Mouse (Mus musculus): Measurements from ENCODE around the gene Pdhx.

Gene Pdhx

DNA sequence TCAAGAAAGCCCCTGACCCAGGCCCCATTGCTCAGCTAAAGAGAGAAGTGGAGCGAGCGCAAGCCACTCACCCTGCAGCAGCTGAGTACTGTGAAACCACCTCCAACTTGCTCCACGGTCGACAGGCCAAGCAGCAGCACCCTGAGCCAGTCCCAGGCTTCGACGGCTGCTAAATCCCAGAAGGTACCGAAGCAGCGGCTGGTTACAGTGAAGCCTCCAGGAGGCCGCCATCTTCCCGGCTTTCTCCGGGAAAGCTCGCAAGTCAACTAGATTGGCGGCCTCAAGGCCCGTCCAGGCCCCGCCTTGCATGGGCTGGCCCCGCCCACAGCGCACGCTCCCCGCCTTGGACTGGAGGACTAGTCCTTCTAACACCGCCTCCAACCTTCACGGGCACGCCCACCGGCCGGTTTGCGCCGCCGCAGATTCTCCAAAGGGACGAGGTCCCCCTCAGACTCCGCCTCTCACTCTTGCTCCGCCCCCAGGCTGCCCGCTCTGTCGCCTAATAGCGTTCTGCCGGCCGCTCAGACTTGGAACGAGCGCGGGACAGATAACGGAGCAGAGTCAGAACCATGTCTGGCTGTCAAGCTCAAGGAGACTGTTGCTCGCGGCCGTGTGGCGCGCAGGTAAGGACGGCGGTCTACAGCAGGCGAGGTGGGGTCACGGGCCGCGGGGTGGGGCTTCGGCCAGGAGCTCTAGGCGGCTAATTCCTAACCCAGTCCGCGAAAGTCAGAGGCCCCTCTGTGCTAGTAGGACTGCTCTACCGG is at the start of gene Pdhx, which contains the start of gene Apip:
Gene Pdhx (minus strand): TSS at position 295 of the 764 bp plus-strand sequence.
Gene Apip (plus strand): TSS at position 457 of the 764 bp plus-strand sequence.
- DNase-seq, result peak; percentile 100

DNA sequence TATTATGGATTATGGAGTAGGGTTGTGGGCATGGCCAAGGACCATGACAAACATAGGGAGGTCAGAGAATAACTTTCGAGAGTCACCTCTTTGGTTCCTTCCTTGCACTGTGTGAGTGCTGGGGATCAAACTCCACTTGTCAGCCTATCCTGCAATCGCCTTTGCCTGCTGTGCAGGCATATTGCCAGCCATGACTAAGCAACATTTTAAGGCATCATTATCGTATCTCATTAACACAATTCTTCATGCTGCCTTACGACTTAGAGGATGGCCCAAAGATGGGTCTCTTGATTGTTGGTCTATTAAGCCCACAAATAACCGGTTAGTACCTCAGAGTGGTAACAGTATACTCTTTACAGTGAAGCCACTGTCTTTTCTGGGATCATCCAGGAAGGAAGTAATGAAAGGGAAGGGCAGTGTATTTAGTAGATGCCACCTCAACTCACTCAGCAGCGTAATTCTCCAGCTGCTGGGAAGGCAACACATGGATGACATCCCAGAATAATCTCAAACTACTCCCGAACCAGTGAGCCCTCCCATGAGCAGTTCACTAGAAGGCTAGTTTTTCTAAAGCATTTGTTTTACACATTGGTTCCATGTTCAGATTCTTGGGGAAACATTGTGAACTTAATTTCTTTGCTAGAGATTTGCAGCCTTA is 46.0 kb upstream of the Pdhx start:
- DNase-seq, result peak; percentile 17

DNA sequence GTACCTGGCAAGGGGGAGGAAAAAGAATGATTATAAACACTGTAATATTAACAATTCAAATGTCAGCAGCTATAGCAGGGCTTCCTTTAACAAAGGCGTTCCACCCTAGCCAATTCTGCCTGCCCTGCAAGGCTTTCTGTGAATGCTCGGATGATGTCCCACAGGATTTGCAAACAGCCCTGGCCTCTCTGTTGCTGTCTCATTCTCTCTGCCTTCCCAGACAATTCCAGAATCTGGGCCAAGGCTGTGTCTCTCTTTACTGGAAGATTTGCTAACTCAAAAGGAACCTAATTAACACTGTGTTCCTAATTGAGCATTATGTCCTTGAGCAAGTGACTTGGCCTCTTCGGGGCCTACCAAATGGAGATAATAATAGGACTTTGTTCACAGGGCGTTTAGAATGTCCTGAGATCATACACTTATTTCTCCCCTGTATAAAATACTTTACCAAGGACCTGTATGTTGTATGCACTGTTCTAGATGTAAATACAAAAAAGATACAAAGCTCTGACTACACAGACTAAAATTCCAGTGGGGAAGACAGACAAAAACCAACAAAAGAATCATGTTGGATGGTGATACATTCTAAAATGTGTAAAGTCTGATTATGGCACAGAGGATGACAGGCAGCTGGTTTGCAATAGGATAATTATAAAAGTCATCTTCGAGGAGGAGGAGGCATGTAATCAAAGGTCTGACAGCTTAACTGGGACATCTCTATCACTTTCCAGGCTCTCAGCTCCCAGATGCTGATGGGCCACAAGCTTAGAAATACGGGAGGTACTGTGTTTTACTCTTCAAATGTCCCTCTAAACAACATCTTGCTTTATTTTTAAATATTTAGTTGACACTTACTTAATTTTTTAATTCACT is 45.2 kb upstream of the Pdhx start:
- DNase-seq, result peak; percentile 6

DNA sequence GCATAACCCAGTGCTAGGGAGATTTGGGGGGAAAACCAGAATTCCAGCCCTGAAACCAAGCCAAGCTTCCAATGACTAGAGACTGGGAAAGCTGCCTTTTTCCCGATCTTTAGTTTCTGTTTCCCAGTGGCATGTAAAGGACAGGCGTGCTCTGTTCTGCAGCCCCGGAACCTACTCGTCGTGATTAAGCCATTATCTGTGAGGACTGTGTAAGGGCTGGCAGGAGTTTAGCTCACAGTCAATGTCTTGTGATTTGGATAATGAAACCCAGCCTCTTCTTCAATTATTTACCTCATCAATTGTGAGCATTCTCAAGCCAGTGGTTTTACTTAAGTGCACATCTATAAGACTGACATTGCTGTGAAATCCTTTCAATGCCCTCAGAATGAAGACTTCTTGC is 43.9 kb upstream of the Pdhx start:
- DNase-seq, result no peak

DNA sequence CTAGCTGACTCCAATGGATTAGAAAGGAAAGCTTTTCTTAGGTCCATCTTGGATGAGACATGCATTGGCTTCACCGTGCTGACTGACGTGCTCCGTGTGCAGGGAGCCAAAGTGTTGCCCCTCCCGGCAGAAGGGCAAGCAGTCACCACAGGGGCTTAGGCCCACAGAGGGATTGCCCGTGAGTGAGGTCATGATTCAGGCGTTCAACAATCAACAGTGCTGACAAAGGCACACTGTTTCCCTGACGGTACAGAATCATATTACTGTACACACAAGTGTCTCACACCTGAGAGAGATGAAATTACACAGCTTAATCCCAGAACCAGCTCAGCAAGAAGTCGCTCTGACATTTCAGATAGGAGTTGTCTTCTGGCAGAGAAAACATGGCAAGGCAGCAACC is 38.4 kb upstream of the Pdhx start:
- no peak for DNase-seq

- no peak for DNase-seq
Measured at GRCm38 (mm10) chr2:103106172-103106571, 32.9 kb upstream of the Pdhx start.

- DNase-seq, result no peak
Measured at GRCm38 (mm10) chr2:103102595-103102994, 29.3 kb upstream of the Pdhx start.

DNA sequence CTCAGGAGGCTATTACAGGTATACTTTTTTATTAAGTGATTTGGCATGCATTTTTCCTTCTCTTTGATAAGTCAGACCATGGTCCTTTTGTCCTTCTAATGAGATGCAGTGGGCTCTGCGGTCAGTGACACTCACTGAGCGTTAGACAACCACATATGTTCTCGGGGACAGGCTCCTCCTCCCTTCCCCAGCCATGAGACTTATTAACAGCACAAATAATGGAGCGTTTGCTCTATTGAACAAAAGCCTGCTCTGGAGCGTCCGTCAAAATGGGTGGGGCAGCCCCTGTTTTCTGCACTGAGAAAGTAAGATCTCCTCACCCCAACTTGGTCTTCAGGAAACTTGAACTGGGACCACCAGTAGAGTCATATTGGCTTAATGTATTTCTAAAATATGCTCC is 16.2 kb upstream of the Pdhx start:
- no peak for DNase-seq

DNA sequence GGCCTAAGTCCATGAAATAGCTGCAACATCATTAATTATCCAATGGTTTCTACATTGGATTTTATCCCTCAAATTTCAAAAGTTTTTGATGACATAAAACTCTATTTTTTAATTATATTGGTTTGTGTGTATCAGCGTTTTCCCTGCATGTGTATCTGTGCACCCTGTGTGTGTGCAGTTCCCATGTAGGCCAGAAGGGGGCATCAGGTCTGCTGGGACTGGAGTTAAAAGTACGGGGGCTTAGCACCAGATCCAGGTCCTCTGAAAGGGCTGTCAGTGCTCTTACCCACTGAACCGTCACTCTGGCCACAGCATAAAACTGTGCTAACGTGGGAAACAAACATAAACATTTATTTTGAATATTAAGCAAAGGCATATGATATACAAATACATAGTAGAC is 14.8 kb upstream of the Pdhx start:
- no peak for DNase-seq

DNA sequence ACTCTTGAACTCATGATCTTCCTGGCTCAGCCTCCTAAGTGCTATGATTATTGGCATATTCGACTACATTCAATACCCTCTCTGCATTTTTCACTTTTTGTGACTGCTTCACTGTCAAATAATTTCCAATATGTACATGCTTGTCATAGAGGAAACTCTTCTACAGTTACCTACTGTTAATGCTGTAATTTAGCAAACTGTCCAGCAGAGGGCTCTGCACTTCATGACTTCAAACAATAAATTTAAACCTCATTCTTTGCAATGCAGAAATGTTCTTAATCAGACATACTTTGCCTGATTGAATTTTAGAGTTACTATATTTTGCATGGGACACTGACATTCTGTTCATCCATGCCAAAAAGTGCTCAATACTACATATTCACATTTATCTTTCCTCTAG is 13.1 kb upstream of the Pdhx start:
- DNase-seq, result peak; percentile 47

- no peak for DNase-seq
Measured at GRCm38 (mm10) chr2:103085633-103086032, 12.3 kb upstream of the Pdhx start.

DNA sequence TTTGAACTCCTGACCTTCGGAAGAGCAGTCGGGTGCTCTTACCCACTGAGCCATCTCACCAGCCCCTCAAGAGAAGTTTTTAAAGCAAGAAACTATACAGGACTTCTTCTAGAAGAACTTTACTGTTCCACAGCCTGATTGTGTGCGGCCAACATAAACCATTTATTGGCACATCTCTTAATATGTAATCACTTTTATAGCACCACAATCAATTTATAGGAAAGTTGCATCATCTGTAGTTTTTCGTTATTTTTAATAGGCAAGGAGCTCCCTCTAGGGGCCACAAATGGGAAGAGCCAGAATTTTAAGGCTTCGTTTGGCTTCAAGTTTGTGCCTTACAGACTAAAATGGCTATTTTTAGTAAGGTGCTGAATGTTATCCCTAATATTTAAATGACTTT is 11.1 kb upstream of the Pdhx start:
- peak; percentile 17 for DNase-seq

- no peak for DNase-seq
Measured at GRCm38 (mm10) chr2:103082853-103083252, 9.5 kb upstream of the Pdhx start.

DNA sequence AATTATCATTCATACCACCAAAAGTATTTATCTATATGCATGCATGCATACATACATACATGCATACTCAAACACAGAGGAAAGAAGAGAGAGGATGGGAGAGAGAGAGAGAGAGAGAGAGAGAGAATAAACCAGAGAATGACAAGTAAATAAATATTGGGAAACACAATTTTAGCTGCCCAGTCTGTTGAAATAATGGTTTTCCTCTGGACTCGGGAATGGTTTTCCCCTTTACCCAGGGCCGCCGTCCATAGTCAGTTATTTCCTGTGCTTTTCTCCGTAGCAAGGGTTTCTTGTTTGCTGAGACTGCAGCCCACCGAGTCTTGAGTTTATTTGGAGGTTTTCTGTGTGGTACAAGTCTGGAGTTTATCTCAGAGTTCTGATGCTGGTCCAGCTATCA is 8.4 kb upstream of the Pdhx start:
- no peak for DNase-seq

GRCm38 (mm10) chr2:103081117-103081516 is 7.8 kb upstream of the Pdhx start:
- DNase-seq, result no peak

GRCm38 (mm10) chr2:103070586-103070985 is 2.7 kb downstream of the Pdhx start:
- no peak for DNase-seq

DNA sequence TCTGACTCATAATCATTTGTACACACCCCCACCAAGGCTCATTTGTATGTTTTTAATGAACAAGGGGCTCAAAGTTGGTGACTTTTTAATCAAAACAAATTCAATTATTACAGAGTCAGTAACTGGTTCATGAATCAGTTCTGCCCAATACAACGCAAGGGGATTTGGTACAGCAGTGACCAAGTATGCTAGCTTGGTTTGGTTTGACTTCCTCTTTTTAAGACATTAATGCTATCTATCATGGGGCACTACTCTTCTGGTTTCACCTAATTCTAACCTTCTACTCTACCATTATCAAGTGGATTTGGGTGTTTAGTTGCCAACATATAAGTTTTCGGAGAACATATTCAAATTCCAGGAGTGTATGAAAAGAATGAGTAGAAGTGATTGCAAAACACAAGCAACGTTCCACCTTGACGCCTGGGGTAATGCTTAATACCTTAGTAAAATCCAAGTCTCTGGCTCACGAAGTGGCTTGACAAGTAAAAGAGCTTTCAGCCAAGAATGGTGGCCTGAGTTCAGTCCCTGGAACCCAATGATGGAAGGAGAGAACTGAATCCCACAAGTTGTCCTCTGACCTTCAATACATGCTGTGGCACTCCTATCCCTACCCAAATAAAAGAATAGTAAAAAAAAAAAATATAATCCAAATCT is 3.4 kb downstream of the Pdhx start:
- no peak for DNase-seq

DNA sequence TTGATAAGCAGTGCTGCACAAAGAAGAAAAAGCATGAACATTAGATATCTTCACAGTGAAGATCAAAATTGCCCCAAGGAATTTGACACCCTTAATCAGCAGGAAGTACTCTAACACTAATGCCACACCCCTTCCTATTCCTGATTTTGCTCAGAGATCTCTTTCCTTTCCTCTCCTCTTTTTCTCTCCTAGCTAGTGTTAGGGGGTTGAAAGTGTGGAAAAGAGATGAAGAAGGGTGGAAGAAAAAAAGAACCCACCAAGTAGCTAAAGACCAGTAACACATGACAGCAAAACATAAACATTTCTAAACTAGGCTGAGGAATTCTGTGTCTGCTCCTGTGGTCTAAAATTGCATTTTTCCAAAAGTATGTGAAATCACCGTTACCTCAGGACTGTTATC is 4.7 kb downstream of the Pdhx start:
- DNase-seq, result no peak

DNA sequence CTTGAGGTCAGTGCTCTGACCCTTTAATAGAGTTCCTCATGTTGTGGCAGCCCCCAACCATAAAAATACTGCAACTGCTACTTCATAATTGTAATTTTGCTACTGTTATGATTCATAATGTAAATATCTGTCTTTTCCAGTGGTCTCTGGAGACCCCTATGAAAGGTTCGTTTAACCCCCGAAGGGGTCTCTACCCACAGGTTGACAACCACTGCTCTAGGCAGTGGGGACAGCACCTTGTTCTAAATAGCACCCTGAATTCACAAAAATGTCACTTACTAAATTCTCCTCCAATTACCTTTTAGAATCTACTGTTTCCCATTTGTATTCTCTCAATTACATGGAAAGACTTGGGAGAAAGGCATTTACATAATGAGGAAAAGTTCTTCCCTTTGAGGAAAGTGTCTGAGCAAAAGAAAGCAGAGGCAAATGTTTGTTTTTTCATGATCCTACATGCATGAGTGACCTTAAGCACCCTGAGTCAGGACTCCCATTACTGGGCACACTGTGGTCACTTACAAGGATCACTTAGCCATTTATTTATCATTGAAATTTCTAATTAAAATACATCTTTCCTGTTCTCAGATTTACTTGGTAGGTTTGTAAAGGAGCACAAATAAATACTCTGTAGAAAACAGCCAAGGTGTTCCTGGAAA is 5.6 kb downstream of the Pdhx start:
- no peak for DNase-seq

DNA sequence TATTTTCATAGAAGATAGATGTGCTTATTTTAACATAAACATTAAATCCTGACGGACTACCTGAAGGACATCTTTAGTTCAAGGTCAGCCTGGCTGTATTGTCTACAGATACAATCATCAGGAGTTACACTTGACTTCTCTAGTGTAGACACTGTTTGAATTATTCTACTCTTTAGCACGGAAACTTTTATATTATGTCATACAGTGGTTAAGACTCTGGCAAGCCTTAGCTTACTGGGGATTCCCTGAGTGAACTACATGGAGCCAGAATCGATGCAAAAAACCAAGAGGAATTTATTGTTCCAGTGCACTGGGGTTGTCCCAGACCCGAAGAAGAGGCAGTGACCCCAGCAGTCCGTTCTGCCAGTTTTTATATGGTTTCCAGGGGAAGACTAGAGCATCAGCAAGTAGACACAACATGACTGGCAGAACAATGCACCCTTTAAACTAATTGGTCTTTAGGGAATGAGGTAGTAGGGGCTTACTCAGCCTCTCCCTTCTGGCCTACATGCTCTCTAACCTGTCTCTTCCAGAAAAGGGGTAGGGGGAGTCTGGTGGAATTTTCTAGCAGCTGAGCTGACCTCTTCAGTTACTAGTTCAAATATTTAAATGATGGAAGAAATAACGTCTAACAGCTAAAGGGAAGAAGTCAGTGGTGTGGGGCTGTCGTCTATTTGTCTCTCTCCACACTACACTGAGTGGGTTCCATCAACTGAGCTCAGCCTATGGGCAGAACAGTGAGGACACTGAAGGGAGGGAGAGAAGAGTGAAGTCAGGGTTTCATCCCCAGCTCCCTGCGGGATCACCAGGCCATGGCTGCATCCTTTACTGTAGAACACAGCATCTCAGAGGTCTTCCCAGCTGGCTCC is 6.4 kb downstream of the Pdhx start:
- no peak for DNase-seq

DNA sequence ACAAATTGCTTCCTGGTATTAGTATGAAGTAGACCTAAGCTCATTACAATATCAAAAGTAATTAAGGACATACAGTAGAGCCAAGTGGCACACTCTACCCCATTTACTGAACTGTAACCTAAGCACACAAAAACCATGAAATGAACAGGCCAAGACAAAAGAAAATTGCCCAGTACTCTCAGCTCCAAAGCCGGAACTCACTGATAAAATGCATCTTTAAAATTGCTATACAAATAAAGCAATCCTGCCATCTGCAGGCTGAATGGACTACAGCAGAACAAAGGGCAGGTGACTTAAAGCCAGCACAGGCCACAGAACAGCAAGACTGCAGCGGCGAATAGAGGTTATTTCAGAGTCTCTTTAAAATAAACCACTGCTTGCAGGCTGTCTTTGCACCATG is 10.4 kb downstream of the Pdhx start:
- peak; percentile 61 for DNase-seq

Measured in kidney, postnatal 14 days (tissue).